Mouse (Mus musculus): Measurements from ENCODE around the gene Enpp1. TPM values are rescaled to one million over a fixed set of nuclear protein-coding genes. Genes with fewer than 3 reads are reported as not detected.

The Enpp1 gene
- polyA plus RNA-seq, 1 experiment from 2014 or later = 0.54 TPM

DNA sequence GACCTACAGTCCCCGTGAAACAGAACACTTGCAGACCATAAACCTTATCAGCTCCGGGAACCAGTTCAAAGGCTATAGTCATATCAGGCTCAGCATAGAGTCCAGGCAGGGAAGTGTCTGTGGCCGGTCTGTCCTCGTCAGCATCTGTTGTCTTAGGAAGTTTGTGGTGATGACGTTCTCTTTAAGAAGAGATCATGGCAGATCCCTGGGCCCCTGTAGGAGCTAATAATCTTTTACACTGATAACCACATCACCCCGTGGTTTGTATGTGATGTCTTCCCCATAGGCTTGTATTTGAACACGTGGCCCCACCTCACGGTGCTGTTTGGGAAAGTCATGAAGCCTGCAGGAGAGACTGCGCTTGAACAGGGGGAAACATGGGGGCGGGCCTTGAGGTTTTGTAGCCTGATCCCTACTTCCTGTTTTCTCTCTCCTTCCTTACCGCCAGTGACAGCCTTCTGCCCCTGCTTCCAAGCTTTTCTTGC lies 76.6 kb downstream of the Enpp1 start:
- no peak for ATAC-seq (ENCODE audit: insufficient read depth, low FRiP score, low TSS enrichment)
- Histone ChIP-seq H3K27me3 (ENCODE audit: control insufficient read depth, insufficient read depth, low read length) (no peaks in the 10 kb centered on the region), H3K9ac (ENCODE audit: low read length) (no peak overlapping the region), H3K36me3 (ENCODE audit: control insufficient read depth, insufficient read depth, low read length) (no peaks in the 10 kb centered on the region), H3K4me3 (ENCODE audit: low read depth, low read length) (no peak overlapping the region), H3K27ac (ENCODE audit: low read depth, low read length) (no peak overlapping the region), H3K4me1 (ENCODE audit: control insufficient read depth, insufficient read depth, low read length) (no peaks in the 10 kb centered on the region), H3K9me3 (ENCODE audit: control insufficient read depth, low read length) (no peaks in the 10 kb centered on the region), H3K4me2 (ENCODE audit: low read depth) (no peak overlapping the region)
- 83% methylated on average over 11 of the region's 11 CpGs for WGBS
- no peak for DNase-seq (ENCODE audit: low spot score)

DNA sequence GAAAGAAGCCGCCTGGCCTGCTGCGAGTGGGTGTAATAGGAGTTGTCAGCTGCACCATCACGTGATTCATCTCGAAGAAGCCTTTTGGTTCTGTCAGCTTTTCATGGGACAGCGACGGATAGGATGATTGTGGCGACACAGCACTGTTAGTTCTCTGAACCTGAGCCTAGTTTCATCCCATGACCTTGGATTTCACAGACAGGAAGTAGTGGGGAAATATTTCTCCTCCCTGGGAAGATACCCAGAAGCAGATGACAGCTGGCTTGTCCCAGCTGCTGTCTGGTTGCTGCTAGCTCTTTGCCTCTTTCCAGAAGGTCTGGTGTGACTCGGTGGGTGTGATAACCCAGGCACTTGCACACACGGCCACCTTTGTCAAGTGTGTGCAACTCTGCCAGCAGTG lies 77.7 kb downstream of the Enpp1 start:
- Histone ChIP-seq H3K27me3 (ENCODE audit: control insufficient read depth, insufficient read depth, low read length) (no peaks in the 10 kb centered on the region), H3K4me3 (ENCODE audit: low read depth, low read length) (no peak overlapping the region), H3K4me2 (ENCODE audit: low read depth) (no peak overlapping the region), H3K4me1 (ENCODE audit: control insufficient read depth, insufficient read depth, low read length) (no peaks in the 10 kb centered on the region), H3K36me3 (ENCODE audit: control insufficient read depth, insufficient read depth, low read length) (no peaks in the 10 kb centered on the region), H3K9ac (ENCODE audit: low read length) (no peak overlapping the region), H3K27ac (ENCODE audit: low read depth, low read length) (no peak overlapping the region), H3K9me3 (ENCODE audit: control insufficient read depth, low read length) (no peaks in the 10 kb centered on the region)
- DNase-seq (ENCODE audit: low spot score) (no peak), ATAC-seq (ENCODE audit: insufficient read depth, low FRiP score, low TSS enrichment) (no peak)
- WGBS = 83% methylated on average over 9 of the region's 9 CpGs

DNA sequence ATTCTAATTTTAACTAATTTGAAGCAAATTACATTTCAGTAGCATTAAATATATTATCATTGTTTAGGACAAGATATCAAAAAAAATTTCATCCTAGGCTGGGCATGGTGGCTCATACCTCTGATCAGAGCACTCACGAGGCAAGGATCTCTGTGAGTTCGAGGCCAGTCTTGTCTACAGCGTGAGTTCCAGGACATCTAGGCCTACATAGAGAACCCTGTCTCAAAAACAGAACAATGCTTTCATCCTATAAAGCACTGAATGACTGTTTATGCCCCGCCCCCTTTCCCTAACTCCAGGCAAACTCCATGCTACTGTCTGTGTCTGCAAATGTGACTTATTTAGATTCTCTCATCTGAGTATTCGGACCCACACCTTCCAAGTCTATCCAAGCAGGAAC lies 80.8 kb downstream of the Enpp1 start:
- Histone ChIP-seq H3K27me3 (ENCODE audit: control insufficient read depth, insufficient read depth, low read length) (no peaks in the 10 kb centered on the region), H3K9me3 (ENCODE audit: control insufficient read depth, low read length) (no peaks in the 10 kb centered on the region), H3K9ac (ENCODE audit: low read length) (no peak overlapping the region), H3K36me3 (ENCODE audit: control insufficient read depth, insufficient read depth, low read length) (no peaks in the 10 kb centered on the region), H3K4me3 (ENCODE audit: low read depth, low read length) (no peak overlapping the region), H3K4me1 (ENCODE audit: control insufficient read depth, insufficient read depth, low read length) (no peaks in the 10 kb centered on the region), H3K4me2 (ENCODE audit: low read depth) (no peak overlapping the region), H3K27ac (ENCODE audit: low read depth, low read length) (no peak overlapping the region)
- WGBS = 91% methylated on average over 5 of the region's 5 CpGs
- DNase-seq (ENCODE audit: low spot score) (no peak), ATAC-seq (ENCODE audit: insufficient read depth, low FRiP score, low TSS enrichment) (peak; percentile 41; the same call in 1 of the 2 replicates)

DNA sequence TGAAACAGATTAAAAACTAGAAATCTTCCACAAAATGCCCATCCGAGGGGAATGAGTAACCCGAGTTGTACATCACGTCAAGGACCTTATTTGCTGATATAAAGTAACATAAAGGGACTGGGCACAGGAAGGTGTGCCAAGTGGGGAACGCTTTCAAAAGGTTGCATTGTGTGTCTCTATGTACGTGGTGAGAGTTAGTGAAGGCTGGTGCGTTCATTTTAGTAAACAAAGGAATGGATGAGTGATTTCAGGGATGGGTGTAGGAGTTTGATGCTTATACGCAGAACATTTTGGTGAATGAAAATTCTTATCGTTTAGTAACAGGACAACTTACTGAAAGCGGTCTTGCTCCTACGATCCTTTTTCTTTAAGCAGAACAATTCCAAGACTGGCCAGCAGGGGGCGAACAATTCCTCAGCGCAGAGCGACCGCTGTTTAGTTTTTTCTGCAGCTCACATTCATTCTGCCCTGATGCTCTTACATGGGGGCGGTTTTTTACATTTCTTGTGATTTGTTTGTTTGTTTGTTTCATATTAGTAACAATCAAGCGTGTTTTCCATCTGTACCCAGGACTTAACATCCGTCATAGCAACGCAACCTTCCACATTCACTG lies 81.4 kb downstream of the Enpp1 start:
- no peak overlapping the region for H3K4me3 ChIP-seq (ENCODE audit: low read depth, low read length)

DNA sequence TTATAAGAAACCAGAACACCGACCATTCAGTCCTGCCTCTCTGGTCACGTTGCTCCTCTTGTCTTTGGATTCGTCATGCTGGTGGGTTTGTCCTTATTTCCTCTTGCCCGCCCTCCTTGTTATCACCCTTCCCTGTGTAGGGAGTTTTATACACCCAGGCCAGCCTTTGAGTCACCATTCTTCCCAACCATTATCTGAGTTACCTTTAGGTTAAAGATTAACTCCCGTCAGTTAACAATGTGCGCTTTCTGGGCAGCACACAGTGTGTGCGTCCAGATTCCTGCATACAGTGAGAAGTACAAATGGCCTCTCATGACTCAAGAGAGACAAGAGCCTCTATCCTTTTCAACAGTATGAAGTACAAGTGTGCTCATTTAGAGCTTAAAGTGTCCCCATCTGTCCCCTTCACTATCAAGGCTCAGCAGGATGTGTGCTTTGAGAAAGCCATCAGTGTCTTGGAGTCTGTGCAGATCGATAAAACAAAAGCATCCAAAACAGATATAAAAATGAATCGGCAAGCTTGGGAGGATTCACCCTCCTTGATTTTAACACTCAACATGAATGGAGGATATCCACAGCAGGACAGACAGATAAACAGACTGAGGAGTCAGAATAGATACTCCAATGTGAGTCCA lies 82.8 kb downstream of the Enpp1 start:
- no peak overlapping the region for H3K27ac ChIP-seq (ENCODE audit: low read depth, low read length)
- no peaks in the 10 kb centered on the region for H3K9me3 ChIP-seq (ENCODE audit: control insufficient read depth, low read length)
- no peaks in the 10 kb centered on the region for H3K4me1 ChIP-seq (ENCODE audit: control insufficient read depth, insufficient read depth, low read length)
- DNase-seq (ENCODE audit: low spot score) = no peak
- no peak for ATAC-seq (ENCODE audit: insufficient read depth, low FRiP score, low TSS enrichment)
- 59% methylated on average over 9 of the region's 9 CpGs for WGBS
- H3K4me2 ChIP-seq (ENCODE audit: low read depth) = no peak overlapping the region
- H3K36me3 ChIP-seq (ENCODE audit: control insufficient read depth, insufficient read depth, low read length) = no peaks in the 10 kb centered on the region
- H3K4me3 ChIP-seq (ENCODE audit: low read depth, low read length) = no peak overlapping the region
- H3K27me3 ChIP-seq (ENCODE audit: control insufficient read depth, insufficient read depth, low read length) = no peaks in the 10 kb centered on the region
- H3K9ac ChIP-seq (ENCODE audit: low read length) = no peak overlapping the region

More for the DNA sequence above, 81.4 kb downstream of the Enpp1 start:
- Histone ChIP-seq H3K36me3 (ENCODE audit: control insufficient read depth, insufficient read depth, low read length) (no peaks in the 10 kb centered on the region), H3K4me2 (ENCODE audit: low read depth) (no peak overlapping the region; the same call in 1 of the 2 replicates), H3K9me3 (ENCODE audit: control insufficient read depth, low read length) (no peaks in the 10 kb centered on the region), H3K27ac (ENCODE audit: low read depth, low read length) (no peak overlapping the region), H3K4me1 (ENCODE audit: control insufficient read depth, insufficient read depth, low read length) (no peaks in the 10 kb centered on the region), H3K27me3 (ENCODE audit: control insufficient read depth, insufficient read depth, low read length) (no peaks in the 10 kb centered on the region), H3K9ac (ENCODE audit: low read length) (no peak overlapping the region)
- peak; percentile 79 for DNase-seq (ENCODE audit: low spot score)
- 29% methylated on average over 18 of the region's 18 CpGs for WGBS
- ATAC-seq (ENCODE audit: insufficient read depth, low FRiP score, low TSS enrichment) = peak; percentile 57; the same call in 1 of the 2 replicates

DNA sequence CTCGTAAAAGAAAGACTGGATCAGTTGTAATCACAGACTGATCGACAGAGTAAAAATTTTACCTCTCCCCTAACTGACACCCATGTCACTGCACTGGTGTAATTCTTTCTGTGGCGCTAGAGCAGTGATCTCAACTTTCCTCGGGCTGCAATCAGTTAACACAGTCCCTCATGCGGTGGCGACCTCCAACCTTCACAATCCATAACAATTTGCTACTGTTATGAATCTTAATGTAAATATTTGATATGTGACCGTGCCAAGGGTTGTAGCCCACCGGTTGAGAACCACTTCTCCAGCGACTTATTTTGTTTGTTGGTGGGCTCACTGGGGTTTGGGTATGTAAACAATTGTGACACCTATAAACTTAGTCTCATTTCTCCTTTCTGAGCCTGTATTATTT lies 83.5 kb downstream of the Enpp1 start:
- Histone ChIP-seq H3K9ac (ENCODE audit: low read length) (no peak overlapping the region), H3K27ac (ENCODE audit: low read depth, low read length) (no peak overlapping the region), H3K36me3 (ENCODE audit: control insufficient read depth, insufficient read depth, low read length) (no peaks in the 10 kb centered on the region), H3K27me3 (ENCODE audit: control insufficient read depth, insufficient read depth, low read length) (no peaks in the 10 kb centered on the region), H3K4me1 (ENCODE audit: control insufficient read depth, insufficient read depth, low read length) (no peaks in the 10 kb centered on the region), H3K4me3 (ENCODE audit: low read depth, low read length) (no peak overlapping the region), H3K4me2 (ENCODE audit: low read depth) (no peak overlapping the region), H3K9me3 (ENCODE audit: control insufficient read depth, low read length) (no peaks in the 10 kb centered on the region)
- 85% methylated on average over 9 of the region's 9 CpGs for WGBS
- no peak for ATAC-seq (ENCODE audit: insufficient read depth, low FRiP score, low TSS enrichment)
- DNase-seq (ENCODE audit: low spot score) = no peak

DNA sequence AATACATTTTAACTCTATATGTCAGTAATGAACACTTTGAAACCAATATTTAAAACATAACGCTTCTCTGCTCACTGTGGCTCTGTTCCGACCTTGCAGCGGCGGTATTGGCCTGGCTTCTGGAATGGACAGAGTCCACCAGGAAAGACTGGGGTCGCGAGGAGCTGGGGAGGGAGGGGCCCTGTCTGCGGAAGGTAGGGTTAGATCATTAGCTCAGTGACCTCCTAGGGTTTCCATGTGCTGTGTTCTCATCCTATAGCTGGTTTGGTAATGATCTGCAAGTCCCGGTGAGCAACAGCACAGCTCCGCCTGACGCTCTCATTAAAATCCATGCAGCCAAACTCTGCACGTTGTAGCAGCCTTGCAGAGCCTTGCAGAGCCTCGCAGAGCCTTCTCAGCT lies 84.7 kb downstream of the Enpp1 start:
- H3K4me3 ChIP-seq (ENCODE audit: low read depth, low read length) = no peak overlapping the region
- no peaks in the 10 kb centered on the region for H3K36me3 ChIP-seq (ENCODE audit: control insufficient read depth, insufficient read depth, low read length)
- H3K9ac ChIP-seq (ENCODE audit: low read length) = no peak overlapping the region
- ATAC-seq (ENCODE audit: insufficient read depth, low FRiP score, low TSS enrichment) (no peak), DNase-seq (ENCODE audit: low spot score) (no peak)
- H3K9me3 ChIP-seq (ENCODE audit: control insufficient read depth, low read length) = no peaks in the 10 kb centered on the region
- no peak overlapping the region for H3K4me2 ChIP-seq (ENCODE audit: low read depth)
- H3K27me3 ChIP-seq (ENCODE audit: control insufficient read depth, insufficient read depth, low read length) = no peaks in the 10 kb centered on the region
- 68% methylated on average over 12 of the region's 12 CpGs for WGBS
- no peak overlapping the region for H3K27ac ChIP-seq (ENCODE audit: low read depth, low read length)
- no peaks in the 10 kb centered on the region for H3K4me1 ChIP-seq (ENCODE audit: control insufficient read depth, insufficient read depth, low read length)

DNA sequence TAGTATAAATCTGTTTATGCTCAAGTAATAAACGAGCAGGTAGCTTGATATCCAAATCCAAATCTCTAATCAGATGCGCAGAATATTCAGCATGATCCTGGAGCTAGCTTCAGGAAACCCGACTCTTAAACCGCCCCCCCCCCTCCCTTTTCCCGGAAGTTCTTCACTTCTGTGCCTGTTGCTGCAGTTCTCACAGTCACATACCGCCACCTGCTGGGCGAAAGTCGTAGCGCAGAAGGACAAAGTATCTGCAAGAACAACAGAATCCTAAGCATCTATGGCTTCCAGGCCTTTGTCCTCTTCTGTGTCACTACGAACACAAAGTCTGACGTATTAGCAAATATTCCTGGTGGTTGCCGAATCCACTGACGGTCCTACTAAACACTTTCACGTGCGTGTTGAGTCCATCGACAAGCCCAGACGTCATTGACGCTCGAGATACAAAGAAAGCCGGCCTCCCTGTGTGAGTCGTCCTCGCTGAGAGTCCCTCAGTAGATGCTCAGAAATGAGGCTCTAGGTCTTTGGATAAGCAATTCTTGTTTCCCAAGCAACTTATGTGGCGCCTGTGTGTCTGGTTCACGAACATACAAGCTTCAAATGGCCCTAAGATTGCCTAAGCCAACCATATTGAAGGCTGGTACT lies 86.8 kb downstream of the Enpp1 start:
- Histone ChIP-seq H3K27ac (ENCODE audit: low read depth, low read length) (no peak overlapping the region), H3K4me1 (ENCODE audit: control insufficient read depth, insufficient read depth, low read length) (no peaks in the 10 kb centered on the region), H3K4me3 (ENCODE audit: low read depth, low read length) (no peak overlapping the region), H3K9me3 (ENCODE audit: control insufficient read depth, low read length) (no peaks in the 10 kb centered on the region), H3K36me3 (ENCODE audit: control insufficient read depth, insufficient read depth, low read length) (no peaks in the 10 kb centered on the region), H3K4me2 (ENCODE audit: low read depth) (no peak overlapping the region), H3K27me3 (ENCODE audit: control insufficient read depth, insufficient read depth, low read length) (no peaks in the 10 kb centered on the region), H3K9ac (ENCODE audit: low read length) (no peak overlapping the region)
- DNase-seq (ENCODE audit: low spot score) (peak; percentile 91), ATAC-seq (ENCODE audit: insufficient read depth, low FRiP score, low TSS enrichment) (peak; percentile 35; the same call in 1 of the 2 replicates)
- 42% methylated on average over 24 of the region's 24 CpGs for WGBS

DNA sequence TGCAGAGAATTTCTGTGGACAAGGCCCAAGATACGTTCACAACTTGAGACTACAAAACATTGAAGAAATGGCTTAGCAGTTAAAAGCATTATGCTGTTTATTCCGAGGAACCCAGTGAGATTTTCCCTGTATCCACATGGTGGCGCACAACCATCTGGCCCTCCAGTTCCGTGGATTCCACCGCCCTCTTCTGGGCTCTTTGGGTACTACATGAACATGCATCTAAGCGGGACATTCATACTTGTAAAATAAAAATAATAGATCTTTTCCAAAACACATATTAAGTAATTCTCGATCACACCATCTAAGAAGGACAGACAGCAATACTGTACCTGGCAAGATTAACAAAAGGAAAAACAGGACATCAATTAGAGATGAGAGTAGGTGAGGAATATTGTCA lies 89.4 kb downstream of the Enpp1 start:
- H3K4me2 ChIP-seq (ENCODE audit: low read depth) = no peak overlapping the region
- no peaks in the 10 kb centered on the region for H3K9me3 ChIP-seq (ENCODE audit: control insufficient read depth, low read length)
- no peak overlapping the region for H3K27ac ChIP-seq (ENCODE audit: low read depth, low read length)
- no peak overlapping the region for H3K9ac ChIP-seq (ENCODE audit: low read length)
- H3K4me1 ChIP-seq (ENCODE audit: control insufficient read depth, insufficient read depth, low read length) = no peaks in the 10 kb centered on the region
- no peaks in the 10 kb centered on the region for H3K27me3 ChIP-seq (ENCODE audit: control insufficient read depth, insufficient read depth, low read length)
- ATAC-seq (ENCODE audit: insufficient read depth, low FRiP score, low TSS enrichment) = no peak
- H3K4me3 ChIP-seq (ENCODE audit: low read depth, low read length) = no peak overlapping the region
- peak; percentile 49 for DNase-seq (ENCODE audit: low spot score)
- H3K36me3 ChIP-seq (ENCODE audit: control insufficient read depth, insufficient read depth, low read length) = no peaks in the 10 kb centered on the region
- WGBS = 25% methylated on average over 7 of the region's 7 CpGs

All from neural tube, embryonic 11.5 days (tissue).